Mouse (Mus musculus) cerebellum, adult 9-11 months (tissue): ENCODE results near the gene Dr1.
"Not testable (repeated sequence)": the region's sequence is repeated elsewhere in the genome, so short reads cannot be mapped to it uniquely, and the experiment has no call there.

Source experiments
- DNase-seq: peaks from one replicate; pipeline ENCODE4 v3.0.0; 2022

The Dr1 gene

GRCm38 (mm10) chr5:108268127-108269062 lies at the start of gene Dr1:
TSS of gene Dr1 (plus strand) at chr5:108268897.
- DNase-seq = peak; percentile 89

GRCm38 (mm10) chr5:108224077-108224476 lies 44.6 kb upstream of the Dr1 start:
- no peak for DNase-seq

GRCm38 (mm10) chr5:108226159-108226558 lies 42.5 kb upstream of the Dr1 start:
- no peak for DNase-seq

- DNase-seq = no peak
These were observed 22.4 kb upstream of the Dr1 start for GRCm38 (mm10) chr5:108246314-108246765.

- no peak for DNase-seq
These were observed 18.7 kb upstream of the Dr1 start for GRCm38 (mm10) chr5:108250033-108250432.

- no peak for DNase-seq
These were observed 13.4 kb upstream of the Dr1 start for GRCm38 (mm10) chr5:108255259-108255658.

GRCm38 (mm10) chr5:108262722-108263121 lies 6.0 kb upstream of the Dr1 start:
- DNase-seq = peak; percentile 58

GRCm38 (mm10) chr5:108263785-108264184 lies 4.9 kb upstream of the Dr1 start:
- DNase-seq = not testable (repeated sequence)

- DNase-seq = no peak
These were observed 1.7 kb upstream of the Dr1 start for GRCm38 (mm10) chr5:108266990-108267389.

- DNase-seq = no peak
These were observed 540 bp downstream of the Dr1 start for GRCm38 (mm10) chr5:108269063-108269810.

- no peak for DNase-seq
These were observed 1.1 kb downstream of the Dr1 start for GRCm38 (mm10) chr5:108269811-108270151.

GRCm38 (mm10) chr5:108270415-108270814 lies 1.7 kb downstream of the Dr1 start:
- no peak for DNase-seq

GRCm38 (mm10) chr5:108271345-108271744 lies 2.6 kb downstream of the Dr1 start:
- not testable (repeated sequence) for DNase-seq

- DNase-seq = no peak
These were observed 18.3 kb downstream of the Dr1 start for GRCm38 (mm10) chr5:108286957-108287356.

GRCm38 (mm10) chr5:108301567-108301966 lies 32.9 kb downstream of the Dr1 start:
- no peak for DNase-seq

GRCm38 (mm10) chr5:108312224-108313064 lies 43.7 kb downstream of the Dr1 start, which contains the start of gene Pigg:
TSS of gene Pigg (plus strand) at chr5:108312609.
- peak; percentile 93 for DNase-seq

GRCm38 (mm10) chr5:108313065-108313860 lies 44.6 kb downstream of the Dr1 start:
- DNase-seq = no peak
